Mouse (Mus musculus) kidney, embryonic 16.5 days (tissue): ENCODE results near the gene Tmem132d. TPM values are rescaled to one million over a fixed set of nuclear protein-coding genes. Genes with fewer than 3 reads are reported as not detected.
A peak's percentile ranks its signal among the peaks of the same experiment; 100 is the strongest.

ENCODE experiments used
- ATAC-seq: fragments of 200-750 bp; cut with Nextera tagmentation; 2 replicates; pipeline ENCODE4 v1.8.0; 2017; ENCODE audit warnings: moderate TSS enrichment; ENCODE audit not compliant: low FRiP score, low TSS enrichment
- H3K27ac ChIP-seq: fragments of 300-500 bp; sonication (generic); 2 replicates; pipeline ENCODE4 v1.5.1; 2014; ENCODE audit warnings: low read length
- H3K27me3 ChIP-seq: fragments of 300-500 bp; sonication (generic); 2 replicates; pipeline ENCODE4 v1.6.1; 2014; ENCODE audit warnings: low read length, control low read depth, mixed read lengths; ENCODE audit not compliant: insufficient read depth
- H3K36me3 ChIP-seq: fragments of 300-500 bp; sonication (generic); 2 replicates; pipeline ENCODE4 v1.6.1; 2014; ENCODE audit warnings: low read length, control low read depth, mixed read lengths; ENCODE audit not compliant: insufficient read depth
- H3K4me1 ChIP-seq: fragments of 300-500 bp; sonication (generic); 2 replicates; pipeline ENCODE4 v1.6.1; 2014; ENCODE audit warnings: low read length, control low read depth, mixed read lengths; ENCODE audit not compliant: insufficient read depth
- H3K4me2 ChIP-seq: fragments of 300-500 bp; sonication (generic); replicated peaks from 2 replicates; pipeline ENCODE4 v1.6.1; 2014; ENCODE audit warnings: low read depth, low read length
- H3K4me3 ChIP-seq: fragments of 300-500 bp; sonication (generic); 2 replicates; pipeline ENCODE4 v1.5.1; 2014; ENCODE audit warnings: mild to moderate bottlenecking, low read length
- H3K9ac ChIP-seq: fragments of 300-500 bp; sonication (generic); replicated peaks from 2 replicates; pipeline ENCODE4 v1.6.1; 2014; ENCODE audit warnings: low read length
- H3K9me3 ChIP-seq: fragments of 300-500 bp; sonication (generic); 2 replicates; pipeline ENCODE4 v1.6.1; 2016; ENCODE audit warnings: low read length, control low read depth
- WGBS: fragments of 180-500 bp; shearing (Covaris S2); extraction: QIAGEN DNeasy Blood & Tissue Kit; methylation state at CpG from one replicate; pipeline ENCODE4 v1.1.7; 2014; 5-methylcytosine and 5-hydroxymethylcytosine counted together
- polyA plus RNA-seq: library from polyadenylated mRNA; unstranded; fragments of >200 nt; fragmentation: Nextera tagmentation; extraction: Ambion mirVana; gene quantifications from 2 replicates; pipeline ENCODE4 v1.2.1, GENCODE M21; 2015

Gene Tmem132d
- polyA plus RNA-seq, 1 experiment from 2014 or later = 0.31 TPM

- Histone ChIP-seq H3K4me3 (no peak overlapping the region), H3K27me3 (no peaks in the 10 kb centered on the region), H3K27ac (no peak overlapping the region), H3K4me2 (no peak overlapping the region), H3K36me3 (no peaks in the 10 kb centered on the region), H3K4me1 (no peaks in the 10 kb centered on the region), H3K9me3 (no peaks in the 10 kb centered on the region; the same call in 1 of the 2 replicates), H3K9ac (no peak overlapping the region)
- WGBS = 8% methylated on average over 6 of the region's 6 CpGs
- ATAC-seq = 0 out of 2 replicates have a peak, but pooled peaks have one; percentile 42
Measured at GRCm38 (mm10) chr5:128273255-128273654, 159.6 kb downstream of the Tmem132d start.

GRCm38 (mm10) chr5:128267366-128267765 is 165.5 kb downstream of the Tmem132d start:
- no peak overlapping the region for H3K4me2 ChIP-seq
- no peaks in the 10 kb centered on the region for H3K36me3 ChIP-seq
- no peak overlapping the region for H3K4me3 ChIP-seq
- no peak overlapping the region for H3K9ac ChIP-seq
- no peaks in the 10 kb centered on the region; the same call in 1 of the 2 replicates for H3K9me3 ChIP-seq
- H3K4me1 ChIP-seq = no peaks in the 10 kb centered on the region
- ATAC-seq = no peak
- H3K27ac ChIP-seq = no peak overlapping the region
- 91% methylated on average over 6 of the region's 6 CpGs for WGBS
- no peaks in the 10 kb centered on the region for H3K27me3 ChIP-seq

GRCm38 (mm10) chr5:128244219-128244618 is 188.7 kb downstream of the Tmem132d start:
- Histone ChIP-seq H3K4me1 (peaks cover 5% of the 10 kb centered on the region; the same call in 1 of the 2 replicates), H3K27me3 (no peaks in the 10 kb centered on the region), H3K4me2 (no peak overlapping the region), H3K4me3 (no peak overlapping the region), H3K36me3 (no peaks in the 10 kb centered on the region), H3K9ac (no peak overlapping the region), H3K9me3 (no peaks in the 10 kb centered on the region; the same call in 1 of the 2 replicates), H3K27ac (no peak overlapping the region)
- 13% methylated on average over 4 of the region's 4 CpGs for WGBS
- ATAC-seq = no peak

GRCm38 (mm10) chr5:128236638-128237335 is 196.1 kb downstream of the Tmem132d start:
- ATAC-seq = no peak
- no peak overlapping the region for H3K27ac ChIP-seq
- H3K4me1 ChIP-seq = no peaks in the 10 kb centered on the region
- no peak overlapping the region for H3K4me3 ChIP-seq
- 66% methylated on average over 9 of the region's 9 CpGs for WGBS
- H3K9me3 ChIP-seq = no peaks in the 10 kb centered on the region; the same call in 1 of the 2 replicates
- no peak overlapping the region for H3K9ac ChIP-seq
- H3K36me3 ChIP-seq = no peaks in the 10 kb centered on the region
- H3K27me3 ChIP-seq = no peaks in the 10 kb centered on the region
- no peak overlapping the region for H3K4me2 ChIP-seq

GRCm38 (mm10) chr5:128235611-128236010 is 197.3 kb downstream of the Tmem132d start:
- ATAC-seq = no peak
- Histone ChIP-seq H3K27me3 (no peaks in the 10 kb centered on the region), H3K36me3 (no peaks in the 10 kb centered on the region), H3K4me1 (no peaks in the 10 kb centered on the region), H3K27ac (no peak overlapping the region), H3K4me2 (no peak overlapping the region), H3K9ac (no peak overlapping the region), H3K4me3 (no peak overlapping the region), H3K9me3 (no peaks in the 10 kb centered on the region; the same call in 1 of the 2 replicates)
- 58% methylated on average over 1 of the region's 1 CpGs for WGBS

GRCm38 (mm10) chr5:128233101-128233500 is 199.8 kb downstream of the Tmem132d start:
- Histone ChIP-seq H3K4me1 (no peaks in the 10 kb centered on the region), H3K27ac (no peak overlapping the region), H3K27me3 (no peaks in the 10 kb centered on the region), H3K36me3 (no peaks in the 10 kb centered on the region), H3K9ac (no peak overlapping the region), H3K9me3 (no peaks in the 10 kb centered on the region), H3K4me2 (no peak overlapping the region), H3K4me3 (no peak overlapping the region)
- no peak for ATAC-seq

GRCm38 (mm10) chr5:128218281-128218680 is 214.6 kb downstream of the Tmem132d start:
- Histone ChIP-seq H3K4me3 (no peak overlapping the region), H3K4me2 (no peak overlapping the region), H3K36me3 (no peaks in the 10 kb centered on the region), H3K27ac (no peak overlapping the region), H3K9ac (no peak overlapping the region), H3K27me3 (no peaks in the 10 kb centered on the region), H3K9me3 (no peaks in the 10 kb centered on the region), H3K4me1 (no peaks in the 10 kb centered on the region)
- no peak for ATAC-seq

- WGBS = 87% methylated on average over 5 of the region's 5 CpGs
Measured at GRCm38 (mm10) chr5:128211125-128211524, 221.8 kb downstream of the Tmem132d start.

GRCm38 (mm10) chr5:128205716-128206115 is 227.2 kb downstream of the Tmem132d start:
- 12% methylated on average over 2 of the region's 2 CpGs for WGBS

More at GRCm38 (mm10) chr5:128211125-128211524, 221.8 kb downstream of the Tmem132d start:
- Histone ChIP-seq H3K27ac (no peak overlapping the region), H3K9me3 (no peaks in the 10 kb centered on the region), H3K9ac (no peak overlapping the region), H3K4me2 (no peak overlapping the region), H3K27me3 (no peaks in the 10 kb centered on the region), H3K36me3 (no peaks in the 10 kb centered on the region), H3K4me1 (no peaks in the 10 kb centered on the region), H3K4me3 (no peak overlapping the region)
- no peak for ATAC-seq

GRCm38 (mm10) chr5:128204685-128205320 is 228.1 kb downstream of the Tmem132d start:
- Histone ChIP-seq H3K9ac (no peak overlapping the region), H3K4me3 (no peak overlapping the region), H3K36me3 (no peaks in the 10 kb centered on the region), H3K9me3 (no peaks in the 10 kb centered on the region), H3K27ac (no peak overlapping the region), H3K4me1 (no peaks in the 10 kb centered on the region), H3K27me3 (no peaks in the 10 kb centered on the region), H3K4me2 (no peak overlapping the region)
- WGBS = 80% methylated on average over 17 of the region's 17 CpGs
- no peak for ATAC-seq

More at GRCm38 (mm10) chr5:128205716-128206115, 227.2 kb downstream of the Tmem132d start:
- Histone ChIP-seq H3K9me3 (no peaks in the 10 kb centered on the region), H3K36me3 (no peaks in the 10 kb centered on the region), H3K27me3 (no peaks in the 10 kb centered on the region), H3K9ac (no peak overlapping the region), H3K27ac (no peak overlapping the region), H3K4me2 (no peak overlapping the region), H3K4me1 (no peaks in the 10 kb centered on the region), H3K4me3 (no peak overlapping the region)
- ATAC-seq = no peak
